Comparison of ENCODE assay signal across 8 mouse cellular contexts in genomic region chr5:54258087-54258733, GRCm38 (mm10).
DNase-seq lines count a peak whose midpoint lies in the region; ATAC-seq lines count a peak whose summit lies in the region.

No protein-coding gene starts in this region.

- H3K27ac ChIP-seq in neural tube, embryonic 14.5 days (ENCODE audit: low read depth, low read length) = no peak overlapping the region

- no peaks in the 10 kb centered on the region for H3K4me1 ChIP-seq in neural tube, embryonic 14.5 days (ENCODE audit: control insufficient read depth, insufficient read depth, low read length)

- WGBS in neural tube, embryonic 14.5 days = 17% methylated on average over 1 of the region's 1 CpGs

- no peaks in the 10 kb centered on the region for H3K27me3 ChIP-seq in neural tube, embryonic 14.5 days (ENCODE audit: control insufficient read depth, insufficient read depth, low read length)

- peak; percentile 3 for DNase-seq in cerebellum, adult 9-10 months
- DNase-seq in cerebellum, adult 11 months = no peak
- DNase-seq in A20 (ENCODE audit: low read depth, low spot score) = peak; percentile 63
- DNase-seq in embryo, embryonic 11.5 days (ENCODE audit: low read depth, low spot score) = peak; percentile 51
- peak; percentile 29 to 30 for DNase-seq in left cerebral cortex, postnatal 10 days (ENCODE audit: extremely low spot score in 1 of 2, low spot score in 2 of 2)

- H3K9me3 ChIP-seq in neural tube, embryonic 14.5 days (ENCODE audit: control insufficient read depth, low read length) = no peaks in the 10 kb centered on the region

- intact Hi-C loops in left cerebral cortex, postnatal 10 days (cut with DNase I) = no loop called here

- no peak overlapping the region for H3K9ac ChIP-seq in neural tube, embryonic 14.5 days (replicated peaks; ENCODE audit: low read depth, low read length)

- no peak overlapping the region for H3K4me3 ChIP-seq in neural tube, embryonic 14.5 days (ENCODE audit: low read depth, low read length)

- peak; percentile 87 to 88; a peak in 3 of 4 replicates for ATAC-seq in hematopoietic stem cell, adult 5-6 weeks (replicated peaks in 1 of 2; ENCODE audit: insufficient read depth in 1 of 2, low FRiP score in 2 of 2, low TSS enrichment in 1 of 2, low read depth in 1 of 2, poor library complexity in 2 of 2, severe bottlenecking in 2 of 2)
- peak; percentile 85 for ATAC-seq in neural tube, embryonic 14.5 days (ENCODE audit: low read depth)
- ATAC-seq in CD4-positive, CD25-positive, alpha-beta regulatory T cell, adult 4 months = no peak

- no peak overlapping the region for H3K4me2 ChIP-seq in neural tube, embryonic 14.5 days (ENCODE audit: low read depth, low read length)

- H3K36me3 ChIP-seq in neural tube, embryonic 14.5 days (ENCODE audit: control insufficient read depth, insufficient read depth, low read length) = no peaks in the 10 kb centered on the region
